Mouse (Mus musculus): ENCODE data around the gene Hpse2. TPM values are rescaled to one million over a fixed set of nuclear protein-coding genes. Genes with fewer than 3 reads are reported as not detected.

Gene Hpse2
- total RNA-seq, 2 experiments from 2014 or later, result not detected

- DNase-seq (ENCODE audit: low spot score), result peak; percentile 84
These were observed 608.5 kb downstream of the Hpse2 start, which contains the start of gene Hps1 for GRCm38 (mm10) chr19:42779531-42780155. Gene Hps1 (minus strand): TSS chr19:42779978.

- DNase-seq (ENCODE audit: low spot score), result peak; percentile 32
These were observed 610.4 kb downstream of the Hpse2 start for GRCm38 (mm10) chr19:42777801-42778200.

- no peak for DNase-seq (ENCODE audit: low spot score)
These were observed 611.3 kb downstream of the Hpse2 start for GRCm38 (mm10) chr19:42776813-42777212.

- no peak for DNase-seq (ENCODE audit: low spot score)
These were observed 617.8 kb downstream of the Hpse2 start for GRCm38 (mm10) chr19:42770141-42770872.

- DNase-seq (ENCODE audit: low spot score), result no peak
These were observed 618.5 kb downstream of the Hpse2 start for GRCm38 (mm10) chr19:42769648-42770047.

- DNase-seq (ENCODE audit: low spot score), result no peak
These were observed 620.8 kb downstream of the Hpse2 start for GRCm38 (mm10) chr19:42767361-42767760.

GRCm38 (mm10) chr19:42764398-42764797, 623.8 kb downstream of the Hpse2 start:
- no peak for DNase-seq (ENCODE audit: low spot score)

GRCm38 (mm10) chr19:42756671-42757070, 631.5 kb downstream of the Hpse2 start:
- no peak for DNase-seq (ENCODE audit: low spot score)

- DNase-seq (ENCODE audit: low spot score), result peak; percentile 18
These were observed 632.8 kb downstream of the Hpse2 start for GRCm38 (mm10) chr19:42755148-42755870.

GRCm38 (mm10) chr19:42753141-42753917, 634.8 kb downstream of the Hpse2 start:
- peak; percentile 68 for DNase-seq (ENCODE audit: low spot score)

GRCm38 (mm10) chr19:42752363-42752931, 635.7 kb downstream of the Hpse2 start, which contains the start of gene Pyroxd2:
Gene Pyroxd2 (minus strand): TSS chr19:42752775.
- peak; percentile 71 for DNase-seq (ENCODE audit: low spot score)

- DNase-seq (ENCODE audit: low spot score), result no peak
These were observed 638.0 kb downstream of the Hpse2 start for GRCm38 (mm10) chr19:42750196-42750595.

- DNase-seq (ENCODE audit: low spot score), result no peak
These were observed 641.5 kb downstream of the Hpse2 start for GRCm38 (mm10) chr19:42746702-42747101.

- DNase-seq (ENCODE audit: low spot score), result no peak
These were observed 642.3 kb downstream of the Hpse2 start for GRCm38 (mm10) chr19:42745869-42746224.

- no peak for DNase-seq (ENCODE audit: low spot score)
These were observed 642.9 kb downstream of the Hpse2 start for GRCm38 (mm10) chr19:42745084-42745868.

GRCm38 (mm10) chr19:42744162-42744586, 644.0 kb downstream of the Hpse2 start:
- peak; percentile 45 for DNase-seq (ENCODE audit: low spot score)

- no peak for DNase-seq (ENCODE audit: low spot score)
These were observed 644.9 kb downstream of the Hpse2 start for GRCm38 (mm10) chr19:42743261-42743660.

- DNase-seq (ENCODE audit: low spot score), result no peak
These were observed 646.3 kb downstream of the Hpse2 start for GRCm38 (mm10) chr19:42741884-42742283.

- no peak for DNase-seq (ENCODE audit: low spot score)
These were observed 647.8 kb downstream of the Hpse2 start for GRCm38 (mm10) chr19:42740163-42740899.

- DNase-seq (ENCODE audit: low spot score), result no peak
These were observed 648.4 kb downstream of the Hpse2 start for GRCm38 (mm10) chr19:42739734-42740133.
